Mouse (Mus musculus): ENCODE data around the gene Tmem164. TPM values are rescaled to one million over a fixed set of nuclear protein-coding genes. Genes with fewer than 3 reads are reported as not detected.

Gene Tmem164
- polyA plus RNA-seq, 1 experiment from 2014 or later, result 53.7 TPM

GRCm38 (mm10) chrX:142755542-142755941 is 74.3 kb downstream of the Tmem164 start:
- H3K9ac ChIP-seq, result no peak overlapping the region
- no peak overlapping the region for H3K4me3 ChIP-seq
- H3K36me3 ChIP-seq, result no peaks in the 10 kb centered on the region; the same call in 1 of the 2 replicates
- no peak overlapping the region for H3K4me2 ChIP-seq
- H3K9me3 ChIP-seq, result no peaks in the 10 kb centered on the region
- WGBS, result 86% methylated on average over 6 of the region's 6 CpGs
- H3K27ac ChIP-seq, result no peak overlapping the region
- no peaks in the 10 kb centered on the region for H3K4me1 ChIP-seq
- no peak for ATAC-seq (ENCODE audit: insufficient number of reproducible peaks, insufficient read depth, low FRiP score, low TSS enrichment, low read depth)
- H3K27me3 ChIP-seq, result peaks cover 42% of the 10 kb centered on the region; the same call in 1 of the 2 replicates

DNA sequence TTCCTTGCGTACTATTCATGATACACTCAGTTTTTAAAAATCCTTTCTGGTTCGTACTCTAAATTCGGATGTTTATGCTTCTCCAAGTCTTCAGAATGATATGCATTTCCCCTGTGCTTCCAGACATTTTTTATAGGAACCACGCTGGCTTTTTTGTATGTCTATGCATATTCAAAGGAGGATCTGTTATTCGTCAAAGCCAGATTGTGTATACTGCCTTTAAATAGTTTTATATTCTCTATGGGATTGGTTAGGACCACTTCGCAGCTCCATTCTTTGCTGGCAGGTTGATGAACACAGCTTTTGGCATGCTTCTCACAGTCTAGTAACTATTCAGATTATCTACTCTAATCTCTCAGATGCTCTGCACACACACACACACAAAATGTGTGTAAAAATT is 79.2 kb downstream of the Tmem164 start:
- H3K4me3 ChIP-seq, result no peak overlapping the region
- no peaks in the 10 kb centered on the region for H3K4me1 ChIP-seq
- H3K9me3 ChIP-seq, result no peaks in the 10 kb centered on the region
- no peak for ATAC-seq (ENCODE audit: insufficient number of reproducible peaks, insufficient read depth, low FRiP score, low TSS enrichment, low read depth)
- H3K36me3 ChIP-seq, result peaks cover 3% of the 10 kb centered on the region; the same call in 1 of the 2 replicates
- WGBS, result 61% methylated on average over 6 of the region's 6 CpGs
- H3K9ac ChIP-seq, result no peak overlapping the region
- no peak overlapping the region for H3K4me2 ChIP-seq
- H3K27ac ChIP-seq, result no peak overlapping the region
- H3K27me3 ChIP-seq, result peaks cover 51% of the 10 kb centered on the region; the same call in 1 of the 2 replicates

DNA sequence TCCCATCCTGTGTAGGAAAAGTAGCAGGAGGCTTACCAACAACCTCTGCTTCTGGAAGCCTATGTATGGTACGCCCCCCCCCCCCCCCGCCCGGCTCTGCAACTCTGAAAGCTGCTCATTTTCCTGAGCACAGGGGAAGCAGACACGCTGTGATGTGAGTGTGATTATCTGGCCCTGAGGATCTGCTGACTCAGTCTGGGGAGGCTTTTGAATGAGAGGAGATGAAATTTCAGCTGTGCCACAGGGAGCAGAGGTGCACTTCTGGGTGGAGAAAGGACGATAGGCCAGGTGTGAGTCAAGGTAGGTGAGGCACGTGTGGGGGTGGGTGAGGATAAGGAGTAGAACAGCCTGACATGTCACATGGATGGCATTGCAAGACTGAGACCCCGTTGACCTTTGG is 82.1 kb downstream of the Tmem164 start:
- WGBS, result 56% methylated on average over 7 of the region's 7 CpGs
- ATAC-seq (ENCODE audit: insufficient number of reproducible peaks, insufficient read depth, low FRiP score, low TSS enrichment, low read depth), result no peak

GRCm38 (mm10) chrX:142769698-142770097 is 88.5 kb downstream of the Tmem164 start:
- Histone ChIP-seq H3K36me3 (peaks cover 5% of the 10 kb centered on the region), H3K27me3 (peaks cover 13% of the 10 kb centered on the region; the same call in 1 of the 2 replicates), H3K9ac (no peak overlapping the region), H3K4me3 (no peak overlapping the region), H3K9me3 (no peaks in the 10 kb centered on the region), H3K27ac (no peak overlapping the region), H3K4me2 (no peak overlapping the region), H3K4me1 (no peaks in the 10 kb centered on the region)
- 91% methylated on average over 6 of the region's 6 CpGs for WGBS
- no peak for ATAC-seq (ENCODE audit: insufficient number of reproducible peaks, insufficient read depth, low FRiP score, low TSS enrichment, low read depth)

More for the DNA sequence above, 82.1 kb downstream of the Tmem164 start:
- no peak overlapping the region for H3K4me2 ChIP-seq
- no peaks in the 10 kb centered on the region for H3K9me3 ChIP-seq
- H3K27me3 ChIP-seq, result peaks cover 38% of the 10 kb centered on the region; the same call in 1 of the 2 replicates
- no peaks in the 10 kb centered on the region for H3K4me1 ChIP-seq
- H3K27ac ChIP-seq, result no peak overlapping the region
- H3K36me3 ChIP-seq, result 0 out of 2 replicates have a peak, but pooled peaks cover 3% of the 10 kb centered on the region
- H3K9ac ChIP-seq, result no peak overlapping the region
- no peak overlapping the region for H3K4me3 ChIP-seq

DNA sequence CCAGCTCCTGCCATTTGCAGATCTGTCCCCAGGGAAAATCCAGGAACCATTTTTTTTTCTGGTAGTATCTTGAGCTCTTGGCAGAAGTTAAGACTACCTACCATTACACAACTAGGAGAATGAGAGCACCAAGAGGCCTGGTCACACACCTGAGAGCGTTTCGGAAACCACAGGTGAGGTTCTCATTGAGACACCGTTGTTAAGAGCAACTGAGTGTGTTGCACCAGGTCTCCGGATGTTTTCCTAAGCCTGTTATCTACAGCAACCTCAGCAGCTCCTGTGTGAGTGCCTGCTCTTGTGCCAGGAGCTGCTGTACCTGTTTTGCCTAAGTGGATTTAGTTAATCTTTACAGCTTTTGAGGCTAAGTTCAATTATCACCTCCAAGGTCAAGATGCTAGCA is 92.5 kb downstream of the Tmem164 start:
- H3K9me3 ChIP-seq, result no peaks in the 10 kb centered on the region
- no peak for ATAC-seq (ENCODE audit: insufficient number of reproducible peaks, insufficient read depth, low FRiP score, low TSS enrichment, low read depth)
- peaks cover 16% of the 10 kb centered on the region for H3K36me3 ChIP-seq
- H3K27ac ChIP-seq, result no peak overlapping the region
- no peak overlapping the region for H3K4me2 ChIP-seq
- H3K27me3 ChIP-seq, result peaks cover 34% of the 10 kb centered on the region
- WGBS, result 92% methylated on average over 4 of the region's 4 CpGs
- no peak overlapping the region for H3K4me3 ChIP-seq
- H3K9ac ChIP-seq, result no peak overlapping the region
- H3K4me1 ChIP-seq, result no peaks in the 10 kb centered on the region

DNA sequence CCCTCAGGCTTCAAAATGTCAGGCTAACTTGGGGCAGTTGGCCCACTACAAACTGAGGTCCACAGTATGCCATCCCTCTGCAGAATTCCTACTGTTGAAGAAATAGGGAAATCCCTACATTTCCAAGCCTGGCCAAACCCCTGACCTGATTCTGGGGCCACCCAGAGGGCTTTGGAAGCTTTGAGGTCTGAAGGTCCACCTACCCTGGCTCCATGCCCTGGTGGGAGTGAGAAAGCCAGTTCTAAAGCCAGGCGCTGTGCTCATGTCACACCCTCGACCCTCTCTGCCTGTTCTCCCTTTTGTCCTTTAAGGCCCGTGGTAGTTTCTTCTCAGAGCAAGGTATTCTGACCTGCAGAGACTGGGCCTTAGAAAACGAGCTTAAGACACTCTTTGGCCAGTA is 94.9 kb downstream of the Tmem164 start:
- Histone ChIP-seq H3K4me2 (no peak overlapping the region), H3K9ac (no peak overlapping the region), H3K27me3 (peaks cover 34% of the 10 kb centered on the region), H3K27ac (no peak overlapping the region), H3K36me3 (peaks cover 16% of the 10 kb centered on the region), H3K4me3 (no peak overlapping the region), H3K4me1 (no peaks in the 10 kb centered on the region), H3K9me3 (no peaks in the 10 kb centered on the region)
- ATAC-seq (ENCODE audit: insufficient number of reproducible peaks, insufficient read depth, low FRiP score, low TSS enrichment, low read depth), result no peak
- WGBS, result 81% methylated on average over 4 of the region's 4 CpGs

- Histone ChIP-seq H3K9me3 (no peaks in the 10 kb centered on the region), H3K9ac (no peak overlapping the region), H3K4me3 (no peak overlapping the region), H3K4me2 (no peak overlapping the region), H3K36me3 (peaks cover 14% of the 10 kb centered on the region), H3K27ac (no peak overlapping the region), H3K27me3 (peaks cover 29% of the 10 kb centered on the region), H3K4me1 (no peaks in the 10 kb centered on the region)
- ATAC-seq (ENCODE audit: insufficient number of reproducible peaks, insufficient read depth, low FRiP score, low TSS enrichment, low read depth), result no peak
- 69% methylated on average over 6 of the region's 6 CpGs for WGBS
Measured at GRCm38 (mm10) chrX:142778638-142779037, 97.4 kb downstream of the Tmem164 start.

DNA sequence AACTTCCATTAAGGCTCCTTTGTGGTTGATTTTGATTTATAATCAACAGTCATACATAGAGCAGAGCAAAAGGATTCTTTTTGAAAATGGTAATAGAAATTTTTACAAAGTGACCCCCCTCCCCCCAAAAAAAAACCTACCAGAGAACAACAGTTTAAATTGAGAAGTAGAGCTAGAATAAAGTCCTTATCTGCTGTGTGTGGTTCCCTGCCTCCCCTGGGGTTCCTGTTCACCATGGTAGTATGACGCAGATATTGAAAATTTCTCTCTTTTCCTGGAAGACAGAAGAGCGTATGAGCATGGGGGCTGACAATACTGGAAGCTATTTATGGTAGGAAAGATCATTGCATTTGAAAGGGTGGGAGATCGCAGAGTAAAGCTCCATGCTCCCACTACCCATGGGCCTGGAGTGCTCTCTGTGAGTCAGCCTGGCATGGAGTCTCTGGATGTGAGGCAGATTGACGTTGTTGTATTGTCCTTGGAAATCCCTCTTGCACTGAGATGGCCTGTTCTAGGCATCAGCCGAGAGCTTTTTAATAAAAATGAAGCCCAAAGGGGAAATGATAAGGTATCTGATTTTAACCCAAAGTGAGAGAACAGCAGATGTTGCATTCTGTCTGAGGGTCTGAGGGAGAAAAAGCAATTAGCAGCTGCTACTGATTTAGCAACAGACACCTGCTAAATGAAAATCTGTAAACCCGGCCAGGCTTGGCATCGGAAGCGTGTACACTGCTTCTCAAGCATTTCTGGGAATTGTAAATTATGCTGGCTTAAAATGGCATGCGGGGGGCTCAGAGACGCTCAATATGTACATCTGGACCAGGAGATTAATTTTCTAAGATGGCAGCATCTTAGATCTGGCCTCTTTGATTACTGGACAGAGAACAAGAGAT is 105.2 kb downstream of the Tmem164 start:
- 92% methylated on average over 10 of the region's 10 CpGs for WGBS
- Histone ChIP-seq H3K27ac (no peak overlapping the region), H3K4me3 (no peak overlapping the region), H3K4me2 (no peak overlapping the region), H3K9me3 (no peaks in the 10 kb centered on the region), H3K4me1 (no peaks in the 10 kb centered on the region), H3K9ac (no peak overlapping the region), H3K27me3 (peaks cover 6% of the 10 kb centered on the region; the same call in 1 of the 2 replicates), H3K36me3 (peaks cover 3% of the 10 kb centered on the region; the same call in 1 of the 2 replicates)
- ATAC-seq (ENCODE audit: insufficient number of reproducible peaks, insufficient read depth, low FRiP score, low TSS enrichment, low read depth), result no peak

DNA sequence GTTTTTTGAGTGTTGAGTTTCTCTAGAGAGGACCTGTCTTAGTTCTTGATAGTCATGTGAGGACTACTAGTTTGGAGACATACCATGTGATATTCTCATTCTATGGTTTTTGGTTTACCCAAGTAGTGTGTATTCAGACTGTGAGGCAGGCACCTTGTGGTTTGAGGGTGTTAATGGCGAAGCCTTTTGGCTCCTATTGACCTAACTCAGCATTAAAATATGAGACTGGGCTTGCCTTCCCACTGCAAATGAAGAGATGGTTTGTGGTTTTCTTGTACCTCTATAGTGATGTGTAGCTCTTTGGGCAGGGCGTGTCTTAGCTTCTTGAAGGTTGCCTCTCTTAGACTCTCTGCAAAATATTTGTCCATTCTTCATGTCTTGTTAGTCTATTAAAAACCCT is 111.0 kb downstream of the Tmem164 start:
- Histone ChIP-seq H3K9me3 (no peaks in the 10 kb centered on the region), H3K4me3 (no peak overlapping the region), H3K9ac (no peak overlapping the region), H3K4me2 (no peak overlapping the region), H3K36me3 (no peaks in the 10 kb centered on the region), H3K4me1 (no peaks in the 10 kb centered on the region), H3K27me3 (peaks cover 3% of the 10 kb centered on the region; the same call in 1 of the 2 replicates), H3K27ac (no peak overlapping the region)
- 86% methylated on average over 2 of the region's 2 CpGs for WGBS
- ATAC-seq (ENCODE audit: insufficient number of reproducible peaks, insufficient read depth, low FRiP score, low TSS enrichment, low read depth), result no peak

DNA sequence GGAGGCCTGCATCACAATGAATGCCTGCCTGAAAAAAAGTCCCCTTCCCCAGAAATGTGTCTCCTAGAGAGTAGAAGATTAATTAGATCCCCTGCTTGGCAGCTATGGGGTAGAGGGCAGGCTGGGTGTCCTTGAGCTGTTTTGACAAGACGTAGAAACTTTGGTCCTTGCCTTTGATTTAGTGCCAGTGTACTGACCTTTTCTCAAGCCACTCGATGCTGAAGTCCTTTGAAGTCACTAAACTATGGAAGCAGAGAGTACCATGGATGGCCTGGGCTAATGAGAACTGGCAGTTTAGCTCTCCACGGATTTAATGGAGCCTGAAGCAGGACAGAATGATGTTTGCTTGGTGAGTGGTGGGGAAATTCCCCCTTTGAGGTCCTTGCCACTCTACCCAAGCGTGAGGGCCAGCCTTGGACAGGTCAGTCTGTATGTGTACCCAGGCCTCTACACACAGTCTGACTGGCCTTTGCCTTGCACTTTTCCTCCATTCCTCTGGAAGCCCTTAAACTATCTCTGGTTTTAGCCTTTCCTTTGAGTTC is 112.9 kb downstream of the Tmem164 start:
- 72% methylated on average over 4 of the region's 4 CpGs for WGBS

DNA sequence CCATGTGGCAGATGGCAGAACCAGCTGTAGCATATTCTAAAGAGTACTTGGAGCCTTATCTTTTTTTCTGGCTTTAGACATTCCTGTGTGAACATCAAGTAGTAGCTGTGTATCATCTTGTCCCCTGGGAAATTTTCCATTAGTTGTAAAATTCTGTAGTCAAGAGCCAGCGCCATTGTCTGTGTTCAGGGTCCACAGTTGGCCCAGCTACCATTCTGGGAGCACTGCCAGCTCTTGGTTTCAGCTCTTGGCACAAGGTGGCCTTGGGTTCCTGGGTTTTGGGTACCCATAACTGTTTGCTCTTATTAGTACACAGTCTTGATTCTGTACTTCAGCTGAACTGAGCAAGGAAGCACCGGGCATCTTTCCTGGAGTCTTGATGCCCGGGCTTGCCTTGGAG is 123.4 kb downstream of the Tmem164 start:
- Histone ChIP-seq H3K27ac (no peak overlapping the region), H3K9me3 (no peaks in the 10 kb centered on the region), H3K9ac (no peak overlapping the region), H3K4me2 (no peak overlapping the region), H3K4me3 (no peak overlapping the region), H3K27me3 (peaks cover 8% of the 10 kb centered on the region; the same call in 1 of the 2 replicates), H3K4me1 (no peaks in the 10 kb centered on the region), H3K36me3 (0 out of 2 replicates have a peak, but pooled peaks cover 7% of the 10 kb centered on the region)
- ATAC-seq (ENCODE audit: insufficient number of reproducible peaks, insufficient read depth, low FRiP score, low TSS enrichment, low read depth), result no peak
- 90% methylated on average over 3 of the region's 3 CpGs for WGBS

More for the DNA sequence above, 112.9 kb downstream of the Tmem164 start:
- no peak for ATAC-seq (ENCODE audit: insufficient number of reproducible peaks, insufficient read depth, low FRiP score, low TSS enrichment, low read depth)
- no peak overlapping the region for H3K27ac ChIP-seq
- no peak overlapping the region for H3K9ac ChIP-seq
- H3K36me3 ChIP-seq, result no peaks in the 10 kb centered on the region
- no peaks in the 10 kb centered on the region for H3K4me1 ChIP-seq
- no peak overlapping the region for H3K4me2 ChIP-seq
- H3K9me3 ChIP-seq, result no peaks in the 10 kb centered on the region
- no peaks in the 10 kb centered on the region; the same call in 1 of the 2 replicates for H3K27me3 ChIP-seq
- H3K4me3 ChIP-seq, result no peak overlapping the region
